Mouse (Mus musculus) kidney, postnatal 0 days (tissue): ENCODE data around the gene Tbc1d24. TPM values are rescaled to one million over a fixed set of nuclear protein-coding genes. Genes with fewer than 3 reads are reported as not detected.

Experiments
- ATAC-seq: fragments of 200-750 bp; cut with Nextera tagmentation; replicated peaks from 2 replicates; pipeline ENCODE4 v1.8.0; 2017; ENCODE audit warnings: low read depth, moderate number of reproducible peaks, moderate TSS enrichment, moderate library complexity; ENCODE audit not compliant: low FRiP score
- DNase-seq: peaks from one replicate; pipeline ENCODE4 v3.0.0-alpha.2; 2016; ENCODE audit warnings: low spot score
- H3K27ac ChIP-seq: fragments of 300-500 bp; sonication (generic); 2 replicates; pipeline ENCODE4 v1.5.1; 2014; ENCODE audit warnings: mild to moderate bottlenecking
- H3K27me3 ChIP-seq: fragments of 300-500 bp; sonication (generic); 2 replicates; pipeline ENCODE4 v1.6.1; 2014; ENCODE audit warnings: low read length, mixed read lengths; ENCODE audit not compliant: insufficient read depth
- H3K36me3 ChIP-seq: fragments of 300-500 bp; sonication (generic); 2 replicates; pipeline ENCODE4 v1.6.1; 2014; ENCODE audit warnings: low read length, mixed read lengths; ENCODE audit not compliant: insufficient read depth
- H3K4me1 ChIP-seq: fragments of 300-500 bp; sonication (generic); replicated peaks from 2 replicates; pipeline ENCODE4 v1.6.1; 2014; ENCODE audit warnings: antibody characterized with exemption, low read length, mixed read lengths; ENCODE audit not compliant: insufficient read depth
- H3K4me2 ChIP-seq: fragments of 300-500 bp; sonication (generic); 2 replicates; pipeline ENCODE4 v1.6.1; 2014; ENCODE audit warnings: mild to moderate bottlenecking, low read length, moderate library complexity, mixed read lengths
- H3K4me3 ChIP-seq: fragments of 300-500 bp; sonication (generic); replicated peaks from 2 replicates; pipeline ENCODE4 v1.5.1; 2014; ENCODE audit warnings: low read depth, low read length
- H3K9ac ChIP-seq: fragments of 300-500 bp; sonication (generic); 2 replicates; pipeline ENCODE4 v1.6.1; 2014; ENCODE audit warnings: low read depth, low read length
- H3K9me3 ChIP-seq: fragments of 300-500 bp; sonication (generic); replicated peaks from 2 replicates; pipeline ENCODE4 v1.6.1; 2016; ENCODE audit warnings: low read length, inconsistent platforms, mixed read lengths
- CTCF ChIP-seq: IDR thresholded peaks from 2 replicates; pipeline ENCODE4 v1.5.1; 2016; ENCODE audit warnings: antibody characterized with exemption, low read depth, mild to moderate bottlenecking, moderate library complexity
- WGBS: fragments of 180-500 bp; shearing (Covaris S2); extraction: QIAGEN DNeasy Blood & Tissue Kit; methylation state at CpG from one replicate; pipeline ENCODE4 v1.1.7; 2014; 5-methylcytosine and 5-hydroxymethylcytosine counted together
- polyA plus RNA-seq: library from polyadenylated mRNA; unstranded; fragments of >200 nt; fragmentation: Nextera tagmentation; extraction: Ambion mirVana; gene quantifications from 2 replicates; pipeline ENCODE4 v1.2.1, GENCODE M21; 2015

The Tbc1d24 gene
- polyA plus RNA-seq, 1 experiment from 2014 or later = 2.3 TPM

GRCm38 (mm10) chr17:24207768-24208640 lies 2.6 kb upstream of the Tbc1d24 start:
- Histone ChIP-seq H3K4me3 (peak overlapping the region; percentile 42), H3K4me2 (peak overlapping the region; percentile 87), H3K27ac (no peak overlapping the region), H3K9me3 (no peaks in the 10 kb centered on the region), H3K9ac (peak overlapping the region; percentile 72; the same call in 1 of the 2 replicates), H3K27me3 (peaks cover 3% of the 10 kb centered on the region; the same call in 1 of the 2 replicates), H3K36me3 (no peaks in the 10 kb centered on the region), H3K4me1 (peaks cover 37% of the 10 kb centered on the region)
- ATAC-seq (no peak), DNase-seq (no peak)
- no peak for TF ChIP-seq CTCF
- WGBS = 70% methylated on average over 34 of the region's 34 CpGs

- 4% methylated on average over 62 of the region's 62 CpGs for WGBS
- TF ChIP-seq CTCF = peak; percentile 26; the same call in 1 of the 2 replicates
- DNase-seq (peak; percentile 79), ATAC-seq (no peak)
- Histone ChIP-seq H3K27ac (no peak overlapping the region), H3K4me1 (peaks cover 33% of the 10 kb centered on the region), H3K4me2 (peak overlapping the region; percentile 97), H3K36me3 (no peaks in the 10 kb centered on the region), H3K9me3 (no peaks in the 10 kb centered on the region), H3K9ac (peak overlapping the region; percentile 50; the same call in 1 of the 2 replicates), H3K27me3 (peaks cover 3% of the 10 kb centered on the region; the same call in 1 of the 2 replicates), H3K4me3 (peak overlapping the region; percentile 34)
These were observed 1.3 kb upstream of the Tbc1d24 start for GRCm38 (mm10) chr17:24206451-24207351.

- peak overlapping the region; percentile 58 for H3K4me3 ChIP-seq
- peak; percentile 6; the same call in 1 of the 2 replicates for ATAC-seq
- peak overlapping the region; percentile 63; the same call in 1 of the 2 replicates for H3K9ac ChIP-seq
- H3K36me3 ChIP-seq = no peaks in the 10 kb centered on the region
- TF ChIP-seq CTCF = no peak
- H3K9me3 ChIP-seq = no peaks in the 10 kb centered on the region
- DNase-seq = peak; percentile 61
- peaks cover 3% of the 10 kb centered on the region; the same call in 1 of the 2 replicates for H3K27me3 ChIP-seq
- no peak overlapping the region for H3K27ac ChIP-seq
- WGBS = 9% methylated on average over 15 of the region's 15 CpGs
- H3K4me1 ChIP-seq = peaks cover 33% of the 10 kb centered on the region
- peak overlapping the region; percentile 97 for H3K4me2 ChIP-seq
These were observed 573 bp upstream of the Tbc1d24 start for GRCm38 (mm10) chr17:24205908-24206361.

GRCm38 (mm10) chr17:24204846-24205245 lies 516 bp downstream of the Tbc1d24 start:
- peaks cover 34% of the 10 kb centered on the region for H3K4me1 ChIP-seq
- ATAC-seq (no peak), DNase-seq (no peak)
- H3K4me2 ChIP-seq = peak overlapping the region; percentile 97
- no peaks in the 10 kb centered on the region for H3K9me3 ChIP-seq
- no peaks in the 10 kb centered on the region for H3K36me3 ChIP-seq
- H3K27ac ChIP-seq = no peak overlapping the region
- peak overlapping the region; percentile 63 for H3K9ac ChIP-seq
- H3K27me3 ChIP-seq = no peaks in the 10 kb centered on the region; the same call in 1 of the 2 replicates
- peak overlapping the region; percentile 58 for H3K4me3 ChIP-seq
- 5% methylated on average over 7 of the region's 7 CpGs for WGBS
- TF ChIP-seq CTCF = no peak

- Histone ChIP-seq H3K27ac (no peak overlapping the region), H3K9me3 (no peaks in the 10 kb centered on the region), H3K9ac (no peak overlapping the region), H3K4me2 (no peak overlapping the region), H3K4me3 (no peak overlapping the region), H3K4me1 (peaks cover 29% of the 10 kb centered on the region), H3K27me3 (no peaks in the 10 kb centered on the region; the same call in 1 of the 2 replicates), H3K36me3 (no peaks in the 10 kb centered on the region)
- no peak for TF ChIP-seq CTCF
- DNase-seq = no peak
- no peak for ATAC-seq
- 88% methylated on average over 3 of the region's 3 CpGs for WGBS
These were observed 1.5 kb downstream of the Tbc1d24 start for GRCm38 (mm10) chr17:24203611-24204534.
